Comparison of ENCODE assay signal across 13 mouse cellular contexts in the genomic region with DNA sequence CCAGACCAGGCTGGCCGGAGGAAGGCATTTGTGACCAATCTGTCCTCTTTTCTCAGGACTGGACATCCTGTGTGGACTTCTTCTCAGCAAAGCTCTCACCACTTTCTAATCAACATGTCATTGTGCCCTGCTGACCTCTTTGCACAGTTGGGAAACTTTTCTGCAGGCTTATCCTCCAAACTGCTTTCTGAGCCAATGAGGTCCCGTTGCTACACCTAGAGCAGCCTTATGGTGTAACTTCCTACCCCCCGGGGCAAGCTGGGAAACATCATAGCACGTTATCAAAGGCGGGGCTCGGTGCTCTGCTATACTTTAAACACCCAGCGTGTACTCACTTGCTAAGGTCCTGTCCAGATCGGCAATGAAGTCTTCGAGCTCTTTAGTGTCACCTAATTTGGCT. TPM values are rescaled to one million over a fixed set of nuclear protein-coding genes. Genes with fewer than 3 reads are reported as not detected.
DNase-seq lines count a peak whose midpoint lies in the region; ATAC-seq and TF ChIP-seq lines count a peak whose summit lies in the region.
"Had no signal": no experiment of that assay in that cellular context is flagged by ENCODE, and none has a peak within 500 bp of the region (broad histone marks: within the 10 kb centered on the region; RNA-seq: fewer than 3 reads in every experiment).

No protein-coding gene starts in this region.

- TF ChIP-seq CTCF in heart, adult 2 months (IDR thresholded peaks at IDR 0.05): no peak

- no peak for TF ChIP-seq POLR2A in heart, adult 2 months (IDR thresholded peaks at IDR 0.05; ENCODE audit: insufficient read depth, low read depth, low read length)

- WGBS in heart, embryonic 11.5 days (ENCODE audit: insufficient replicate concordance): 10% methylated on average over 9 of the region's 9 CpGs
- WGBS in heart, adult 2 months: 33% methylated on average over 9 of the region's 9 CpGs
- WGBS in midbrain, embryonic 11.5 days: 43% methylated on average over 9 of the region's 9 CpGs
- WGBS in midbrain, embryonic 15.5 days: 47% methylated on average over 9 of the region's 9 CpGs

- no peaks in the 10 kb centered on the region for H3K79me2 ChIP-seq in heart, adult 2 months (replicated peaks; ENCODE audit: control insufficient read depth, insufficient read depth, low read length)

- no peak for DNase-seq in heart, adult 2 months
- DNase-seq in midbrain, embryonic 11.5 days (ENCODE audit: low spot score, missing footprints): no peak
- DNase-seq in fat pad, adult 2 months (ENCODE audit: extremely low read depth, low read depth, low spot score): peak; percentile 82
- DNase-seq in left cerebral cortex, adult 11 months (ENCODE audit: low spot score): no peak
- no peak for DNase-seq in urinary bladder, postnatal 4 days (ENCODE audit: low spot score in 2 of 2)
- DNase-seq: kidney, postnatal 10 days; right cerebral cortex, adult 18-20 months had no signal

- peak overlapping the region; percentile 40 for H3K4me2 ChIP-seq in heart, embryonic 11.5 days
- H3K4me2 ChIP-seq in midbrain, embryonic 11.5 days: no peak overlapping the region
- no peak overlapping the region for H3K4me2 ChIP-seq in midbrain, embryonic 15.5 days

- H3K9me3 ChIP-seq in heart, embryonic 11.5 days (replicated peaks; ENCODE audit: control insufficient read depth, low read length): no peaks in the 10 kb centered on the region
- H3K9me3 ChIP-seq in midbrain, embryonic 11.5 days (ENCODE audit: control insufficient read depth, low read length): no peaks in the 10 kb centered on the region
- H3K9me3 ChIP-seq in midbrain, embryonic 15.5 days: no peaks in the 10 kb centered on the region

- TF ChIP-seq EP300 in heart, adult 2 months (IDR thresholded peaks at IDR 0.05; ENCODE audit: insufficient read depth, low read depth, low read length): no peak

- no peaks in the 10 kb centered on the region for H3K36me3 ChIP-seq in heart, embryonic 11.5 days (ENCODE audit: control insufficient read depth, insufficient read depth, low read length)
- peaks cover 25% of the 10 kb centered on the region for H3K36me3 ChIP-seq in heart, adult 2 months (ENCODE audit: control insufficient read depth, insufficient read depth, low read length)
- H3K36me3 ChIP-seq in midbrain, embryonic 11.5 days (ENCODE audit: control insufficient read depth, insufficient read depth, low read length): no peaks in the 10 kb centered on the region
- no peaks in the 10 kb centered on the region for H3K36me3 ChIP-seq in midbrain, embryonic 15.5 days (replicated peaks)

- peaks cover 16% of the 10 kb centered on the region for H3K4me1 ChIP-seq in heart, embryonic 11.5 days (ENCODE audit: control insufficient read depth, insufficient read depth, low read length)
- peaks cover 5% of the 10 kb centered on the region for H3K4me1 ChIP-seq in heart, adult 2 months (ENCODE audit: control insufficient read depth, insufficient read depth, low read length)
- peaks cover 18% of the 10 kb centered on the region for H3K4me1 ChIP-seq in midbrain, embryonic 11.5 days (ENCODE audit: control insufficient read depth, insufficient read depth, low read length)
- H3K4me1 ChIP-seq in midbrain, embryonic 15.5 days: peaks cover 14% of the 10 kb centered on the region

- H3K27me3 ChIP-seq in heart, embryonic 11.5 days (ENCODE audit: control insufficient read depth, insufficient read depth, low read length): no peaks in the 10 kb centered on the region
- no peaks in the 10 kb centered on the region for H3K27me3 ChIP-seq in heart, adult 2 months (ENCODE audit: control insufficient read depth, insufficient read depth, low read length)
- no peaks in the 10 kb centered on the region; the same call in none of the 2 replicates for H3K27me3 ChIP-seq in midbrain, embryonic 11.5 days (ENCODE audit: control insufficient read depth, insufficient read depth, low read length)
- no peaks in the 10 kb centered on the region for H3K27me3 ChIP-seq in midbrain, embryonic 15.5 days (replicated peaks)

- no peak for ATAC-seq in heart, embryonic 11.5 days (replicated peaks; ENCODE audit: insufficient number of reproducible peaks, low FRiP score, low TSS enrichment)
- ATAC-seq in midbrain, embryonic 11.5 days (ENCODE audit: low FRiP score): peak; percentile 11; the same call in 1 of the 2 replicates
- no peak for ATAC-seq in midbrain, embryonic 15.5 days (replicated peaks)
- ATAC-seq in megakaryocyte, adult 5-6 weeks (ENCODE audit: poor library complexity, severe bottlenecking): peak; percentile 61
- ATAC-seq: CD4-positive, CD25-positive, alpha-beta regulatory T cell, adult 4 months; inflammation-experienced regulatory T-cells, adult 6 months had no signal

- intact Hi-C loops in heart, adult 2 months (cut with DNase I): no loop called here

- H3K4me3 ChIP-seq in heart, embryonic 11.5 days (ENCODE audit: low read depth, low read length): no peak overlapping the region
- no peak overlapping the region for H3K4me3 ChIP-seq in heart, adult 2 months
- no peak overlapping the region for H3K4me3 ChIP-seq in midbrain, embryonic 11.5 days (ENCODE audit: low read depth, low read length)
- no peak overlapping the region for H3K4me3 ChIP-seq in midbrain, embryonic 15.5 days

- H3K27ac ChIP-seq in heart, embryonic 11.5 days (ENCODE audit: low read depth, low read length): no peak overlapping the region
- H3K27ac ChIP-seq in heart, adult 2 months: no peak overlapping the region; the same call in 1 of the 2 replicates
- no peak overlapping the region for H3K27ac ChIP-seq in midbrain, embryonic 11.5 days (ENCODE audit: low read depth, low read length)
- no peak overlapping the region for H3K27ac ChIP-seq in midbrain, embryonic 15.5 days

- H3K9ac ChIP-seq in heart, embryonic 11.5 days (ENCODE audit: low read depth, low read length): no peak overlapping the region
- H3K9ac ChIP-seq in heart, adult 2 months (ENCODE audit: low read depth, low read length): no peak overlapping the region
- H3K9ac ChIP-seq in midbrain, embryonic 11.5 days (ENCODE audit: low read length): no peak overlapping the region
- H3K9ac ChIP-seq in midbrain, embryonic 15.5 days: no peak overlapping the region

RNA-seq across cellular contexts. Expression of gene Rgcc, which starts 11.5 kb away (rescaled TPM):
- polyA plus RNA-seq in heart, embryonic 11.5 days (2014; fragmentation: Nextera tagmentation; extraction: Ambion mirVana): 17.5 and 26.3 TPM in 2 replicates
- total RNA-seq in heart, adult 2 months (2021): 100 to 1,000 TPM in 1 of 2 experiments, 10 to 100 TPM in 1; 66.4 to 116 TPM
- polyA plus RNA-seq in heart, adult 2 months (2012; rRNA removed): 91.8 and 124 TPM in 2 replicates
- 13.7 and 18.7 TPM in 2 replicates for polyA plus RNA-seq in midbrain, embryonic 11.5 days (2014; fragmentation: Nextera tagmentation; extraction: Ambion mirVana)
- 21.4 and 33.6 TPM in 2 replicates for polyA plus RNA-seq in midbrain, embryonic 15.5 days (2015; fragmentation: Nextera tagmentation; extraction: Ambion mirVana)
- total RNA-seq in megakaryocyte, adult 5-6 weeks (2015): 11.7 and 13.7 TPM in 2 replicates
- total RNA-seq in megakaryocyte, adult 5-6 weeks (2017): 12.4 and 12.8 TPM in 2 replicates

RNA-seq across cellular contexts. Expression of gene Zfp957, which starts 42.7 kb away (rescaled TPM):
- polyA plus RNA-seq in heart, embryonic 11.5 days (2014; fragmentation: Nextera tagmentation; extraction: Ambion mirVana): not detected in 2 replicates
- total RNA-seq in heart, adult 2 months (2021): not detected
- not detected in 2 replicates for polyA plus RNA-seq in heart, adult 2 months (2012; rRNA removed)
- polyA plus RNA-seq in midbrain, embryonic 11.5 days (2014; fragmentation: Nextera tagmentation; extraction: Ambion mirVana): not detected in 2 replicates
- 0.06 TPM in 1 of 2 replicates, not detected in the other for polyA plus RNA-seq in midbrain, embryonic 15.5 days (2015; fragmentation: Nextera tagmentation; extraction: Ambion mirVana)
- total RNA-seq in megakaryocyte, adult 5-6 weeks (2015): not detected in 2 replicates
- not detected in 2 replicates for total RNA-seq in megakaryocyte, adult 5-6 weeks (2017)
- total RNA-seq: left cerebral cortex, adult 8-10 months had no signal
- polyA plus RNA-seq: CD4-positive, CD25-positive, alpha-beta regulatory T cell, adult 4 months had no signal

Comparison
In these comparisons a context has a peak if more than half of its experiments do, and no peak if none do; other contexts are left out.
1. ATAC-seq: peak in midbrain, embryonic 11.5 days (single experiment) and megakaryocyte, adult 5-6 weeks (single experiment); none in heart, embryonic 11.5 days (single experiment) and midbrain, embryonic 15.5 days (single experiment).